Mouse (Mus musculus): ENCODE data around the gene Aph1a. TPM values are rescaled to one million over a fixed set of nuclear protein-coding genes. Genes with fewer than 3 reads are reported as not detected.
A peak's percentile ranks its signal among the peaks of the same experiment; 100 is the strongest.

Gene Aph1a
- polyA plus RNA-seq, 1 experiment, result 160 TPM

GRCm38 (mm10) chr3:95863578-95863977 is 30.2 kb upstream of the Aph1a start:
- no peaks in the 10 kb centered on the region for H3K4me1 ChIP-seq (ENCODE audit: control insufficient read depth, insufficient read depth, low read length)
- no peak for TF ChIP-seq POLR2A (IDR thresholded peaks at IDR 0.05; ENCODE audit: borderline replicate concordance, extremely low read depth, low read depth, low read length)
- TF ChIP-seq CTCF (IDR thresholded peaks at IDR 0.05; ENCODE audit: insufficient read depth, low read length), result no peak
- 57% methylated on average over 7 of the region's 7 CpGs for WGBS
- no peak for DNase-seq
- no peak overlapping the region for H3K4me3 ChIP-seq (replicated peaks; ENCODE audit: extremely low read depth, low read depth, low read length)

- H3K4me3 ChIP-seq (replicated peaks; ENCODE audit: extremely low read depth, low read depth, low read length), result no peak overlapping the region
- no peaks in the 10 kb centered on the region for H3K4me1 ChIP-seq (ENCODE audit: control insufficient read depth, insufficient read depth, low read length)
- WGBS, result 75% methylated on average over 5 of the region's 5 CpGs
- no peak for TF ChIP-seq CTCF (IDR thresholded peaks at IDR 0.05; ENCODE audit: insufficient read depth, low read length)
- no peak for TF ChIP-seq POLR2A (IDR thresholded peaks at IDR 0.05; ENCODE audit: borderline replicate concordance, extremely low read depth, low read depth, low read length)
- DNase-seq, result no peak
Measured at GRCm38 (mm10) chr3:95865050-95865449, 28.7 kb upstream of the Aph1a start.

- H3K4me3 ChIP-seq (replicated peaks; ENCODE audit: extremely low read depth, low read depth, low read length), result no peak overlapping the region
- H3K4me1 ChIP-seq (ENCODE audit: control insufficient read depth, insufficient read depth, low read length), result no peaks in the 10 kb centered on the region
- TF ChIP-seq CTCF (IDR thresholded peaks at IDR 0.05; ENCODE audit: insufficient read depth, low read length) (no peak), POLR2A (IDR thresholded peaks at IDR 0.05; ENCODE audit: borderline replicate concordance, extremely low read depth, low read depth, low read length) (no peak)
- WGBS, result 91% methylated on average over 20 of the region's 20 CpGs
- no peak for DNase-seq
Measured at GRCm38 (mm10) chr3:95865571-95865970, 28.2 kb upstream of the Aph1a start.

- Histone ChIP-seq H3K4me1 (ENCODE audit: control insufficient read depth, insufficient read depth, low read length) (no peaks in the 10 kb centered on the region), H3K4me3 (replicated peaks; ENCODE audit: extremely low read depth, low read depth, low read length) (no peak overlapping the region)
- TF ChIP-seq CTCF (IDR thresholded peaks at IDR 0.05; ENCODE audit: insufficient read depth, low read length) (no peak), POLR2A (IDR thresholded peaks at IDR 0.05; ENCODE audit: borderline replicate concordance, extremely low read depth, low read depth, low read length) (no peak)
- WGBS, result 83% methylated on average over 5 of the region's 5 CpGs
- no peak for DNase-seq
Measured at GRCm38 (mm10) chr3:95866071-95866470, 27.7 kb upstream of the Aph1a start.

- 86% methylated on average over 2 of the region's 2 CpGs for WGBS
- Histone ChIP-seq H3K4me1 (ENCODE audit: control insufficient read depth, insufficient read depth, low read length) (peaks cover 3% of the 10 kb centered on the region), H3K4me3 (replicated peaks; ENCODE audit: extremely low read depth, low read depth, low read length) (no peak overlapping the region)
- no peak for DNase-seq
- TF ChIP-seq CTCF (IDR thresholded peaks at IDR 0.05; ENCODE audit: insufficient read depth, low read length), result no peak
Measured at GRCm38 (mm10) chr3:95867408-95867807, 26.4 kb upstream of the Aph1a start.

GRCm38 (mm10) chr3:95870976-95871375 is 22.8 kb upstream of the Aph1a start:
- TF ChIP-seq CTCF (IDR thresholded peaks at IDR 0.05; ENCODE audit: insufficient read depth, low read length) (no peak), POLR2A (IDR thresholded peaks at IDR 0.05; ENCODE audit: borderline replicate concordance, extremely low read depth, low read depth, low read length) (no peak)
- Histone ChIP-seq H3K4me3 (replicated peaks; ENCODE audit: extremely low read depth, low read depth, low read length) (peak overlapping the region; percentile 74), H3K4me1 (ENCODE audit: control insufficient read depth, insufficient read depth, low read length) (peaks cover 3% of the 10 kb centered on the region)
- 5% methylated on average over 15 of the region's 15 CpGs for WGBS
- DNase-seq, result no peak

GRCm38 (mm10) chr3:95871392-95871867 is 22.3 kb upstream of the Aph1a start, which contains the start of gene Mrps21:
Gene Mrps21, minus strand, starts transcription at chr3:95871519.
- TF ChIP-seq CTCF (IDR thresholded peaks at IDR 0.05; ENCODE audit: insufficient read depth, low read length) (no peak), POLR2A (IDR thresholded peaks at IDR 0.05; ENCODE audit: borderline replicate concordance, extremely low read depth, low read depth, low read length) (peak; percentile 92; the same call in 1 of the 2 replicates)
- H3K4me3 ChIP-seq (replicated peaks; ENCODE audit: extremely low read depth, low read depth, low read length), result peak within 1 kb of the TSS; percentile 74
- DNase-seq, result peak; percentile 83
- WGBS, result under 1% methylated on average over 33 of the region's 33 CpGs
- H3K4me1 ChIP-seq (ENCODE audit: control insufficient read depth, insufficient read depth, low read length), result peaks cover 3% of the 10 kb centered on the region

GRCm38 (mm10) chr3:95872048-95872447 is 21.7 kb upstream of the Aph1a start:
- 63% methylated on average over 7 of the region's 7 CpGs for WGBS

GRCm38 (mm10) chr3:95879063-95879462 is 14.7 kb upstream of the Aph1a start:
- no peak for DNase-seq
- 69% methylated on average over 4 of the region's 4 CpGs for WGBS

More at GRCm38 (mm10) chr3:95872048-95872447, 21.7 kb upstream of the Aph1a start:
- Histone ChIP-seq H3K4me3 (replicated peaks; ENCODE audit: extremely low read depth, low read depth, low read length) (peak overlapping the region; percentile 60), H3K4me1 (ENCODE audit: control insufficient read depth, insufficient read depth, low read length) (peaks cover 3% of the 10 kb centered on the region)
- TF ChIP-seq POLR2A (IDR thresholded peaks at IDR 0.05; ENCODE audit: borderline replicate concordance, extremely low read depth, low read depth, low read length), result no peak
- no peak for TF ChIP-seq CTCF (IDR thresholded peaks at IDR 0.05; ENCODE audit: insufficient read depth, low read length)
- no peak for DNase-seq

GRCm38 (mm10) chr3:95881979-95882815 is 11.6 kb upstream of the Aph1a start, which contains the start of gene Ciart:
Gene Ciart, minus strand, starts transcription at chr3:95882251.
- Histone ChIP-seq H3K4me3 (replicated peaks; ENCODE audit: extremely low read depth, low read depth, low read length) (peak within 1 kb of the TSS; percentile 73), H3K4me1 (ENCODE audit: control insufficient read depth, insufficient read depth, low read length) (peaks cover 3% of the 10 kb centered on the region; the same call in 1 of the 2 replicates)
- DNase-seq, result peak; percentile 87
- under 1% methylated on average over 66 of the region's 66 CpGs for WGBS
- no peak for TF ChIP-seq CTCF (IDR thresholded peaks at IDR 0.05; ENCODE audit: insufficient read depth, low read length)
- TF ChIP-seq POLR2A (IDR thresholded peaks at IDR 0.05; ENCODE audit: borderline replicate concordance, extremely low read depth, low read depth, low read length), result peak; percentile 81

More at GRCm38 (mm10) chr3:95879063-95879462, 14.7 kb upstream of the Aph1a start:
- H3K4me1 ChIP-seq (ENCODE audit: control insufficient read depth, insufficient read depth, low read length), result 0 out of 2 replicates have a peak, but pooled peaks cover 3% of the 10 kb centered on the region
- no peak overlapping the region for H3K4me3 ChIP-seq (replicated peaks; ENCODE audit: extremely low read depth, low read depth, low read length)
- no peak for TF ChIP-seq CTCF (IDR thresholded peaks at IDR 0.05; ENCODE audit: insufficient read depth, low read length)
- no peak for TF ChIP-seq POLR2A (IDR thresholded peaks at IDR 0.05; ENCODE audit: borderline replicate concordance, extremely low read depth, low read depth, low read length)

All from lung, adult 2 months (tissue).